Mouse (Mus musculus): ENCODE data around the gene Slc25a45. TPM values are rescaled to one million over a fixed set of nuclear protein-coding genes. Genes with fewer than 3 reads are reported as not detected.
"Not testable (repeated sequence)": the region's sequence is repeated elsewhere in the genome, so short reads cannot be mapped to it uniquely, and the experiment has no call there.

The Slc25a45 gene
- polyA plus RNA-seq, 1 experiment: 24.6 TPM

DNA sequence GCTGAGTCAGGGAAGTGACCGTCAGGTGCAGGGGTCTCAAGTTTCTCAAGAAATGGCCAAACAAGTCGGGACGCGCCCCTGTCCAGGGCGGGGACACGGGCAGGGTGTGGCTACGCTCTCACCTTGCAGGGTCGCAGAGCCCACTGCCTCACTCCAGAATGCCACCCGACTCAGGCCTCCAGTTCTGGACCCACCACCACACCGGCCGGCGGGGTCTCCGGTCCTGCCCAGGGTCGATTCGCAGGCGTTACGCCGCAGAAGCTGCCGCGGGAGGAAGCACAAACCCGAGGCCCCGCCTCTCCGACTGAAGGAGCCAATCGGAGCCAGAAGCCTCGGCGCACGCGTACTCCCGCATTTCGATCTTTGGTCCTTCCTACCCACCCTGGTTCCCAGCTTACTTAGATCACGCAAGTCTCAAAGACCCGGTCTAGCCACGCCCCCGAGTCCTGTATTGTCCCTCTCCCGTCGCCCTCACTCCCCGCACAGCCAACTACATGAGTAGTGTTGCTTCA is 2.6 kb upstream of the Slc25a45 start, which contains the start of gene Frmd8:
Frmd8 (minus strand) TSS at position 306 of the 512 bp plus-strand sequence.
- Histone ChIP-seq H3K4me1 (ENCODE audit: control insufficient read depth, insufficient read depth, low read length) (peaks cover 5% of the 10 kb centered on the region; the same call in 1 of the 2 replicates), H3K27ac (ENCODE audit: control insufficient read depth, insufficient read depth, low read depth, low read length, poor library complexity) (peak within 1 kb of the TSS; percentile 62), H3K4me3 (replicated peaks; ENCODE audit: control insufficient read depth, low read depth, low read length) (peak within 1 kb of the TSS; percentile 92)
- TF ChIP-seq POLR2A (IDR thresholded peaks at IDR 0.05; ENCODE audit: borderline replicate concordance, control insufficient read depth, low read depth, low read length) (peak; percentile 91; the same call in 1 of the 2 replicates), CTCF (IDR thresholded peaks at IDR 0.05; ENCODE audit: control insufficient read depth, insufficient read depth, low read length) (no peak)
- WGBS: under 1% methylated on average over 37 of the region's 37 CpGs

- 8% methylated on average over 7 of the region's 7 CpGs for WGBS
- Histone ChIP-seq H3K4me3 (replicated peaks; ENCODE audit: control insufficient read depth, low read depth, low read length) (peak overlapping the region; percentile 75), H3K27ac (ENCODE audit: control insufficient read depth, insufficient read depth, low read depth, low read length, poor library complexity) (peak overlapping the region; percentile 94), H3K4me1 (ENCODE audit: control insufficient read depth, insufficient read depth, low read length) (no peaks in the 10 kb centered on the region; the same call in 1 of the 2 replicates)
- TF ChIP-seq POLR2A (IDR thresholded peaks at IDR 0.05; ENCODE audit: borderline replicate concordance, control insufficient read depth, low read depth, low read length): no peak
Measured at GRCm38 (mm10) chr19:5878362-5878722, 734 bp downstream of the Slc25a45 start.

GRCm38 (mm10) chr19:5878916-5879315 is 1.3 kb downstream of the Slc25a45 start:
- no peak overlapping the region for H3K27ac ChIP-seq (ENCODE audit: control insufficient read depth, insufficient read depth, low read depth, low read length, poor library complexity)
- H3K4me3 ChIP-seq (replicated peaks; ENCODE audit: control insufficient read depth, low read depth, low read length): peak overlapping the region; percentile 75
- no peak for TF ChIP-seq CTCF (IDR thresholded peaks at IDR 0.05; ENCODE audit: control insufficient read depth, insufficient read depth, low read length)
- no peak for TF ChIP-seq POLR2A (IDR thresholded peaks at IDR 0.05; ENCODE audit: borderline replicate concordance, control insufficient read depth, low read depth, low read length)
- 45% methylated on average over 3 of the region's 3 CpGs for WGBS
- H3K4me1 ChIP-seq (ENCODE audit: control insufficient read depth, insufficient read depth, low read length): no peaks in the 10 kb centered on the region; the same call in 1 of the 2 replicates

DNA sequence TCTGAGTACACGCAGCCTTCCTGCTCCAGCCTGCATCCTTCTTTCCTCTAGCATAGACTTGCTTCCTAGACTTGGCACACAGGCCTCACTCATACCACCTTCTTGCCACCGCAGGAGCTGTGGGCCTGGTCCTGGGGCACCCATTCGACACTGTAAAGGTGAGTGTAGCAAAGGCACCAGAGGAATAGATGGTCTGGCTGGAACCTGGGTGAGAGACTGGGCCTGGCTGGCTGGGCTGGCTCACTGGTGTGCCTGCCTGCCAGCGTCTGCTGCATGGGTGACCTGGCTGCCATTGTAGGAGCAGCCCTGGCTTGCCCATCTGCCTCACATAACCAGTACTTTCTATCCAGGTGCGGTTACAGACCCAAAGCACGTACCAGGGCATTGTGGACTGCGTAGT is 2.1 kb downstream of the Slc25a45 start:
- no peak overlapping the region for H3K4me3 ChIP-seq (replicated peaks; ENCODE audit: control insufficient read depth, low read depth, low read length)
- no peak overlapping the region for H3K27ac ChIP-seq (ENCODE audit: control insufficient read depth, insufficient read depth, low read depth, low read length, poor library complexity)
- 90% methylated on average over 7 of the region's 7 CpGs for WGBS
- 0 out of 2 replicates have a peak, but pooled peaks have one; percentile 26 for TF ChIP-seq POLR2A (IDR thresholded peaks at IDR 0.05; ENCODE audit: borderline replicate concordance, control insufficient read depth, low read depth, low read length)
- no peak for TF ChIP-seq CTCF (IDR thresholded peaks at IDR 0.05; ENCODE audit: control insufficient read depth, insufficient read depth, low read length)
- no peaks in the 10 kb centered on the region; the same call in 1 of the 2 replicates for H3K4me1 ChIP-seq (ENCODE audit: control insufficient read depth, insufficient read depth, low read length)

- 85% methylated on average over 6 of the region's 6 CpGs for whole genome bisulfite sequencing
- no peak overlapping the region for H3K27ac ChIP-seq (ENCODE audit: control insufficient read depth, insufficient read depth, low read depth, low read length, poor library complexity)
- no peaks in the 10 kb centered on the region; the same call in 1 of the 2 replicates for H3K4me1 ChIP-seq (ENCODE audit: control insufficient read depth, insufficient read depth, low read length)
- no peak for TF ChIP-seq POLR2A (IDR thresholded peaks at IDR 0.05; ENCODE audit: borderline replicate concordance, control insufficient read depth, low read depth, low read length)
- TF ChIP-seq CTCF (IDR thresholded peaks at IDR 0.05; ENCODE audit: control insufficient read depth, insufficient read depth, low read length): no peak
- H3K4me3 ChIP-seq (replicated peaks; ENCODE audit: control insufficient read depth, low read depth, low read length): no peak overlapping the region
Measured at GRCm38 (mm10) chr19:5881155-5881554, 3.5 kb downstream of the Slc25a45 start.

DNA sequence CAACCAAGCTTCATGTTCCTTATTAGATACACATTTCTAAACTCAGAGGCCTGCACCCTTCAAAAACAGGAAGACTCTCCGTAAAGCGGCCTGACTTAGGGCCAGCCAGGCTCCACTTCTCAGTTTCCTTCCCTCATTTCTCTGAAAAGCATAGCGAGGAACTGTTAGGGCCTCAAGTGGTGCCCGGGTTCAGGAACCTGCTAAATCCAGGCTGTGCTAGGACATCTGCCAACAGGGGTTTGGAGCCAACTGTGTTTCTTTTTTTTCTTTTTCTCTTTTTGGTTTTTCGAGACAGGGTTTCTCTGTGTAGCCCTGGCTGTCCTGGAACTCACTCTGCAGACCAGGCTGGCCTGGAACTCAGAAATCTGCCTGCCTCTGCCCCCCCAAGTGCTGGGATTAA is 4.5 kb downstream of the Slc25a45 start:
- H3K4me3 ChIP-seq (replicated peaks; ENCODE audit: control insufficient read depth, low read depth, low read length); H3K4me1 ChIP-seq (ENCODE audit: control insufficient read depth, insufficient read depth, low read length): not testable (repeated sequence)
- H3K27ac ChIP-seq (ENCODE audit: control insufficient read depth, insufficient read depth, low read depth, low read length, poor library complexity): peak overlapping the region; percentile 56
- 19% methylated on average over 5 of the region's 5 CpGs for WGBS

DNA sequence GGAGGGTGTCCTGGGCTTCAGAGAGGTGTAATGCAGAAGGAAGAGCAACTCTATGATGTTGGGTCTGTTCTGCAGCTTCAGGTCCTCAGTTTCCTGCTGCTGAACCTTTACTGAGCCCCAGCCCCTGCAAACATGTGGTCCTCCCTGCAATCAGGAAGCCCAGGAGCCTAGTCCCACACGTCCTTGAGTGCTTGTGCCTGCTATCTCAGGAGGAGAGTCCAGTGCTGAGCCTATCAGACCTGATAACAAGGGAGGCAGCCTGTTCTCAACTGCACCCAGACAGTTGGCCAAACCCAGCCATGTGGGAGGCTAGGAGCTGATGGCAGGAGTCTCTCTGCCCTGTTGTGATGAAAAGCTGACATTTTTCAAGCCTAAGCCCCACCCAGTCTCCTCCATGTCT is 6.3 kb downstream of the Slc25a45 start:
- 61% methylated on average over 1 of the region's 1 CpGs for WGBS
- TF ChIP-seq POLR2A (IDR thresholded peaks at IDR 0.05; ENCODE audit: borderline replicate concordance, control insufficient read depth, low read depth, low read length): no peak
- TF ChIP-seq CTCF (IDR thresholded peaks at IDR 0.05; ENCODE audit: control insufficient read depth, insufficient read depth, low read length): no peak
- no peak overlapping the region for H3K4me3 ChIP-seq (replicated peaks; ENCODE audit: control insufficient read depth, low read depth, low read length)
- no peak overlapping the region for H3K27ac ChIP-seq (ENCODE audit: control insufficient read depth, insufficient read depth, low read depth, low read length, poor library complexity)
- H3K4me1 ChIP-seq (ENCODE audit: control insufficient read depth, insufficient read depth, low read length): no peaks in the 10 kb centered on the region; the same call in 1 of the 2 replicates

- TF ChIP-seq CTCF (IDR thresholded peaks at IDR 0.05; ENCODE audit: control insufficient read depth, insufficient read depth, low read length) (peak; percentile 22; the same call in 1 of the 2 replicates), POLR2A (IDR thresholded peaks at IDR 0.05; ENCODE audit: borderline replicate concordance, control insufficient read depth, low read depth, low read length) (no peak)
- WGBS: 68% methylated on average over 4 of the region's 4 CpGs
- Histone ChIP-seq H3K4me3 (replicated peaks; ENCODE audit: control insufficient read depth, low read depth, low read length) (no peak overlapping the region), H3K27ac (ENCODE audit: control insufficient read depth, insufficient read depth, low read depth, low read length, poor library complexity) (no peak overlapping the region), H3K4me1 (ENCODE audit: control insufficient read depth, insufficient read depth, low read length) (no peaks in the 10 kb centered on the region; the same call in 1 of the 2 replicates)
Measured at GRCm38 (mm10) chr19:5885838-5886237, 8.2 kb downstream of the Slc25a45 start.
